Mouse (Mus musculus) CH12.LX (cell line): ENCODE data around the gene Optc. TPM values are rescaled to one million over a fixed set of nuclear protein-coding genes. Genes with fewer than 3 reads are reported as not detected.

Source experiments
- DNase-seq: peaks from one replicate; pipeline ENCODE4 v3.0.0-alpha.2; 2013; ENCODE audit errors: extremely low read depth
- H3K27ac ChIP-seq: 2 replicates; pipeline ENCODE4 v1.5.1; 2012; ENCODE audit warnings: low read depth, mild to moderate bottlenecking, control low read depth, moderate library complexity; ENCODE audit not compliant: insufficient read depth
- H3K27me3 ChIP-seq: replicated peaks from 2 replicates; pipeline ENCODE3; 2012; ENCODE audit warnings: inconsistent platforms
- H3K36me3 ChIP-seq, 2 experiments: replicated peaks in 1 of 2; 2 replicates each; pipeline versions ENCODE3 to v1.6.1; 2012; ENCODE audit warnings: inconsistent platforms in 1 of 2, low read length in 1 of 2, mild to moderate bottlenecking in 1 of 2, mixed read lengths in 1 of 2, moderate library complexity in 1 of 2; ENCODE audit not compliant: control insufficient read depth in 1 of 2, insufficient read depth in 1 of 2
- H3K4me1 ChIP-seq, 2 experiments: 2 replicates each; pipeline ENCODE4 v1.6.1; 2012; ENCODE audit warnings: inconsistent platforms in 1 of 2, moderate library complexity in 1 of 2; ENCODE audit not compliant: insufficient read depth in 2 of 2, control insufficient read depth in 1 of 2
- H3K4me2 ChIP-seq: 2 replicates; pipeline ENCODE4 v1.6.1; 2012; ENCODE audit warnings: low read depth, mild to moderate bottlenecking, control low read depth; ENCODE audit not compliant: poor library complexity, insufficient read depth, severe bottlenecking
- H3K4me3 ChIP-seq, 3 experiments: fragments of 150-350 bp in 1 of 3; sonication (generic) in 1 of 3; replicated peaks in 1 of 3; 2 replicates each; pipeline versions ENCODE3 to v1.5.1; 2011 to 2012; ENCODE audit warnings: low read depth in 2 of 3, low read length in 2 of 3, mild to moderate bottlenecking in 2 of 3, moderate library complexity in 2 of 3, control low read depth in 1 of 3, improper control_type of control experiment in 1 of 3, inconsistent platforms in 1 of 3, mixed read lengths in 1 of 3; ENCODE audit not compliant: poor library complexity in 1 of 3
- H3K79me2 ChIP-seq: replicated peaks from 2 replicates; pipeline ENCODE4 v1.6.1; 2012; ENCODE audit warnings: mild to moderate bottlenecking, moderate library complexity; ENCODE audit not compliant: control insufficient read depth, poor library complexity, insufficient read depth, severe bottlenecking; ENCODE audit errors: extremely low read depth
- H3K9ac ChIP-seq: 2 replicates; pipeline ENCODE4 v1.6.1; 2012; ENCODE audit warnings: low read depth, mild to moderate bottlenecking, control low read depth, moderate library complexity; ENCODE audit not compliant: insufficient read depth
- H3K9me3 ChIP-seq: replicated peaks from 2 replicates; pipeline ENCODE3; 2012; ENCODE audit warnings: low read length, inconsistent platforms, mixed read lengths
- BHLHE40 ChIP-seq: IDR thresholded peaks from 2 replicates; pipeline ENCODE4 v1.6.1; 2011; ENCODE audit warnings: mild to moderate bottlenecking, low read depth, low read length, improper control_type of control experiment
- CTCF ChIP-seq, 2 experiments: IDR thresholded peaks in 1 of 2; conservative IDR thresholded peaks in 1 of 2; 2 replicates each; pipeline ENCODE4 v1.5.1; 2011 to 2012; ENCODE audit warnings: low read depth in 2 of 2, low read length in 2 of 2, improper control_type of control experiment in 1 of 2, inconsistent platforms in 1 of 2, mild to moderate bottlenecking in 1 of 2, moderate library complexity in 1 of 2
- E2F4 ChIP-seq: IDR thresholded peaks from 2 replicates; pipeline ENCODE4 v1.6.1; 2011; ENCODE audit warnings: low read depth, low read length, improper control_type of control experiment; ENCODE audit not compliant: insufficient replicate concordance
- EP300 ChIP-seq: IDR thresholded peaks from 2 replicates; pipeline ENCODE4 v1.6.1; 2011; ENCODE audit warnings: low read length, improper control_type of control experiment
- GABPA ChIP-seq: IDR thresholded peaks from 2 replicates; pipeline ENCODE4 v1.6.1; 2012; ENCODE audit warnings: low read depth, low read length, improper control_type of control experiment, inconsistent platforms; ENCODE audit not compliant: insufficient replicate concordance
- HCFC1 ChIP-seq: IDR thresholded peaks from 2 replicates; pipeline ENCODE4 v1.6.1; 2012; ENCODE audit warnings: low read depth, mild to moderate bottlenecking, inconsistent platforms, low read length, improper control_type of control experiment
- IRF4 ChIP-seq: IDR thresholded peaks from 2 replicates; pipeline ENCODE4 v1.6.1; 2014; ENCODE audit warnings: low read depth, mild to moderate bottlenecking, inconsistent platforms, low read length, improper control_type of control experiment
- KAT2A ChIP-seq: IDR thresholded peaks from 2 replicates; pipeline ENCODE4 v1.6.1; 2012; ENCODE audit warnings: low read length, improper control_type of control experiment, inconsistent platforms; ENCODE audit not compliant: insufficient replicate concordance
- MAX ChIP-seq: IDR thresholded peaks from 2 replicates; pipeline ENCODE4 v1.6.1; 2011; ENCODE audit warnings: low read length, improper control_type of control experiment
- MEF2A ChIP-seq: IDR thresholded peaks from 2 replicates; pipeline ENCODE4 v1.6.1; 2014; ENCODE audit warnings: low read depth, mild to moderate bottlenecking, inconsistent platforms, low read length, improper control_type of control experiment, borderline replicate concordance
- MXI1 ChIP-seq: IDR thresholded peaks from 2 replicates; pipeline ENCODE4 v1.6.1; 2011; ENCODE audit warnings: mild to moderate bottlenecking, low read depth, low read length, improper control_type of control experiment
- NELFE ChIP-seq: IDR thresholded peaks from 2 replicates; pipeline ENCODE4 v1.6.1; 2011; ENCODE audit warnings: low read depth, low read length, improper control_type of control experiment
- NRF1 ChIP-seq: IDR thresholded peaks from 2 replicates; pipeline ENCODE4 v1.6.1; 2014; ENCODE audit warnings: low read depth, mild to moderate bottlenecking, inconsistent platforms, low read length, improper control_type of control experiment, moderate library complexity
- PAX5 ChIP-seq: IDR thresholded peaks from 2 replicates; pipeline ENCODE4 v1.6.1; 2012; ENCODE audit warnings: low read length, inconsistent platforms, mixed read lengths
- RCOR1 ChIP-seq: conservative IDR thresholded peaks from 2 replicates; pipeline ENCODE4 v1.6.1; 2012; ENCODE audit warnings: low read depth, mild to moderate bottlenecking, inconsistent platforms, low read length, improper control_type of control experiment
- SIN3A ChIP-seq: IDR thresholded peaks from 2 replicates; pipeline ENCODE4 v1.6.1; 2012; ENCODE audit warnings: low read length, improper control_type of control experiment, inconsistent platforms
- SMC3 ChIP-seq: IDR thresholded peaks from 2 replicates; pipeline ENCODE4 v1.6.1; 2011; ENCODE audit warnings: low read depth, low read length, improper control_type of control experiment
- TBP ChIP-seq: conservative IDR thresholded peaks from 2 replicates; pipeline ENCODE4 v1.6.1; 2011; ENCODE audit warnings: low read depth, low read length, improper control_type of control experiment
- TCF12 ChIP-seq: IDR thresholded peaks from 2 replicates; pipeline ENCODE4 v1.6.1; 2014; ENCODE audit warnings: low read depth, mild to moderate bottlenecking, inconsistent platforms, low read length, improper control_type of control experiment
- UBTF ChIP-seq: IDR thresholded peaks from 2 replicates; pipeline ENCODE4 v1.6.1; 2012; ENCODE audit warnings: low read depth, mild to moderate bottlenecking, inconsistent platforms, low read length, improper control_type of control experiment, moderate library complexity
- USF1 ChIP-seq: IDR thresholded peaks from 2 replicates; pipeline ENCODE4 v1.6.1; 2014; ENCODE audit warnings: low read depth, mild to moderate bottlenecking, inconsistent platforms, low read length, improper control_type of control experiment
- ZKSCAN1 ChIP-seq: IDR thresholded peaks from 2 replicates; pipeline ENCODE4 v1.6.1; 2012; ENCODE audit warnings: low read depth, inconsistent platforms, low read length, improper control_type of control experiment, borderline replicate concordance
- ZMIZ1 ChIP-seq: IDR thresholded peaks from 2 replicates; pipeline ENCODE4 v1.6.1; 2012; ENCODE audit warnings: low read depth, mild to moderate bottlenecking, inconsistent platforms, low read length, improper control_type of control experiment
- ZNF384 ChIP-seq: IDR thresholded peaks from 2 replicates; pipeline ENCODE4 v1.6.1; 2012; ENCODE audit warnings: low read depth, low read length, improper control_type of control experiment, inconsistent platforms
- dilution Hi-C: fragments of 300-500 bp; cut with MboI; formaldehyde crosslinking; loops from 2 replicates; pipeline ENCODE4 v1.14.3; 2020; ENCODE audit warnings: low sequenced_read_pairs; ENCODE audit not compliant: extremely low pct_unique_long_range_greater_than_20kb, extremely low pct_ligation_motif_present
- in situ Hi-C: fragments of 300-500 bp; cut with MboI; formaldehyde crosslinking; loops from 3 replicates; pipeline ENCODE4 v1.14.3; 2019; ENCODE audit warnings: low sequenced_read_pairs, low pct_ligation_motif_present, low pct_unique_long_range_greater_than_20kb, mixed read lengths
- polyA plus RNA-seq: library from polyadenylated mRNA; unstranded; fragments of >175 nt; gene quantifications from 2 replicates; pipeline ENCODE4 v1.2.1, GENCODE M21; 2012; ENCODE audit warnings: low read depth; ENCODE audit not compliant: insufficient read length
- total RNA-seq, 2 experiments: library from RNA; depleted of rRNA; stranded (reverse); fragments of 300-350 nt in 1 of 2; fragments of >200 nt in 1 of 2; gene quantifications; 2 replicates each; pipeline ENCODE4 v1.2.3; 2012 to 2014

Optc gene
- total and polyA plus RNA-seq, 3 experiments = not detected

DNA sequence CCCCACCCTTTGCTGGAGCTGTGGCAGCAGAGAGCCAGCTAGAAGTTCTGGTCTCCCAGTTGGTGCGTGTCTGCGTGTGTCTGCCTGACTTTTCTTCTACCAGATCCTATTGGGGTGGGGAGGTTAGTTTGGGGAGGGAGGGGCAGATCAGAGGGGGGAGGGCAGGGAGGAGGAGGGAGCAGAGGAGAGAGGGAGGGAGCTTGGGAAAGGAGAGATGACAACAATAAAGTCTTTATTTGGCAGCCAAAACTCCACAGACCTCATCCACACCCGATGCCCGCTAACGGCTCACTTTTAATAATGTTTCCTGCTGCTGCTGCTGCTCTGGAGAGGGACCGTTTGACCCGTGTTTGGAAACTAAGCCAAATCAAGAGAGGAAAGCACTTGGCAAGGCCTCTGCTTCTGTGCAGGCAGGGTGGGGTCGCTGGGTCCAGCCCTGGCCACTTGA lies 13.5 kb upstream of the Optc start, which contains the start of gene Prelp:
Prelp (minus strand) TSS at position 111 of the 448 bp plus-strand sequence.
- dilution Hi-C loops (no loop called here), in situ Hi-C loops (loop anchor here (25.0 kb wide), 1 partner anchor 391 kb away; no protein-coding TSS in a partner anchor)
- Histone ChIP-seq H3K4me2 (no peak within 1 kb of the TSS), H3K27ac (no peak within 1 kb of the TSS), H3K36me3 (no peaks in the 10 kb centered on the region), H3K4me3 (no peak within 1 kb of the TSS), H3K79me2 (no peaks in the 10 kb centered on the region), H3K4me1 (no peaks in the 10 kb centered on the region), H3K27me3 (peaks cover 80% of the 10 kb centered on the region), H3K9me3 (peaks cover 4% of the 10 kb centered on the region), H3K9ac (no peak within 1 kb of the TSS)
- no peak for DNase-seq
- no peak for TF ChIP-seq NELFE
- TF ChIP-seq MAX = no peak

DNA sequence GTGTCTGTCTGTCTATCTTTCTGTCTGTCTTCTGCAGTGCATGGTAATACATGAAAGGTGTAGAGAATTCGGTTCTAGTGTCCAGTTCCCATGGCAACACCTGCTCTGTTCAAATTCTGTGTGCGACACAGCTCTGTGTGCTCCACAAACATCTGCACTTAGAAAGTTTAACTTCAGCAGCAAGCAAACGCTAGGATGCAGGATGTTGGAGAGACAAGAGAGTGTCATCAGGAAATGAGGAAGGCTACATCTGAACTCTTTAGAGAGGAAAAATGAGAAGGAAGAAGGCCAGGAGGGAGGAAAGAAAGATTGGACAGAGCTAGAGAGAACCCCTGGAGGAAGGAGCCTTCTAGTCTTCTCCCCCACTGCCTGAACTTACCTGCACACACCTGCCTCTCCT lies 13.1 kb upstream of the Optc start:
- Histone ChIP-seq H3K4me1 (no peaks in the 10 kb centered on the region), H3K4me2 (no peak overlapping the region), H3K9me3 (no peaks in the 10 kb centered on the region), H3K27ac (no peak overlapping the region), H3K9ac (no peak overlapping the region), H3K79me2 (no peaks in the 10 kb centered on the region), H3K36me3 (no peaks in the 10 kb centered on the region), H3K4me3 (no peak overlapping the region), H3K27me3 (peaks cover 80% of the 10 kb centered on the region)
- DNase-seq = no peak
- TF ChIP-seq MXI1 = no peak
- no peak for TF ChIP-seq BHLHE40
- no peak for TF ChIP-seq TBP
- TF ChIP-seq NRF1 = no peak
- no peak for TF ChIP-seq HCFC1
- no peak for TF ChIP-seq KAT2A
- no peak for TF ChIP-seq SIN3A
- TF ChIP-seq USF1 = no peak
- no peak for TF ChIP-seq PAX5
- no peak for TF ChIP-seq UBTF
- no peak for TF ChIP-seq EP300
- no peak for TF ChIP-seq ZKSCAN1
- no peak for TF ChIP-seq IRF4
- dilution Hi-C loops = no loop called here
- in situ Hi-C loops = loop anchor here (25.0 kb wide), 1 partner anchor 391 kb away; no protein-coding TSS in a partner anchor

DNA sequence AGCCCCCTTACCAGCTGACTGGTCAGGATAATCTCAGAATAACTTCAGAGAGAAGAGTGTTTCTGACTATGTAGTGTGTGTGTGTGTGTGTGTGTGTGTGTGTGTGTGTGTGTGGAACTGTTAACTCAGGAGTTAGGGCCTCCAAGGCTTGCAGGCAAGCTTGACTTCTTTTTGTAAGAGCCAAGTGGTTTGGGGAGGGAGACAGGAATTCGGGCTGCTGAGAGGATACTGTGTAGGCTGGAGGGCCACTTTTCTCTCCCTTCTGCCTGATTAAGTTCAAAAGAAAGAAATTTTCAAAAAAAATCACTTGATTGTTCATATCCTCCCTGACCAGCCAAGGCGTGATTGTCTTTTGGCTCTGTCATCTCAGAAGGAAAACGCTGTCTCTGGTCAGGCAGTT lies 12.6 kb upstream of the Optc start:
- TF ChIP-seq E2F4 (no peak), MEF2A (no peak), CTCF (conservative IDR thresholded peaks at IDR 0.05 in 1 of 2, IDR thresholded peaks at IDR 0.05 in 1 of 2; ENCODE audit: low read depth in 2 of 2, low read length in 2 of 2) (no peak), ZMIZ1 (no peak), NRF1 (no peak), NELFE (no peak), RCOR1 (no peak), ZNF384 (no peak), PAX5 (no peak), TCF12 (no peak), GABPA (no peak), SMC3 (no peak)
- Histone ChIP-seq H3K27me3 (peaks cover 84% of the 10 kb centered on the region), H3K4me1 (no peaks in the 10 kb centered on the region), H3K4me2 (no peak overlapping the region), H3K79me2 (no peaks in the 10 kb centered on the region), H3K27ac (no peak overlapping the region), H3K9ac (no peak overlapping the region), H3K36me3 (no peaks in the 10 kb centered on the region), H3K4me3 (no peak overlapping the region), H3K9me3 (no peaks in the 10 kb centered on the region)
- dilution Hi-C loops (no loop called here), in situ Hi-C loops (loop anchor here (25.0 kb wide), 1 partner anchor 392 kb away; no protein-coding TSS in a partner anchor)
- no peak for DNase-seq
